Mouse (Mus musculus) small intestine, adult 2 months (tissue): ENCODE measurements around the gene Tmem169. TPM values are rescaled to one million over a fixed set of nuclear protein-coding genes. Genes with fewer than 3 reads are reported as not detected.

Source experiments
- H3K27ac ChIP-seq: fragments of 200-500 bp; 2 replicates; pipeline ENCODE4 v1.5.1; 2012; ENCODE audit warnings: low read depth, low read length, control low read depth, inconsistent platforms; ENCODE audit not compliant: insufficient read depth
- H3K27me3 ChIP-seq: fragments of 200-500 bp; 2 replicates; pipeline ENCODE4 v1.6.1; 2012; ENCODE audit warnings: mild to moderate bottlenecking, moderate library complexity, low read length, inconsistent platforms; ENCODE audit not compliant: control insufficient read depth, insufficient read depth
- H3K36me3 ChIP-seq: fragments of 200-500 bp; 2 replicates; pipeline ENCODE4 v1.6.1; 2012; ENCODE audit warnings: mild to moderate bottlenecking, low read length, control low read depth, inconsistent platforms; ENCODE audit not compliant: control insufficient read depth, insufficient read depth
- H3K4me1 ChIP-seq: fragments of 200-500 bp; 2 replicates; pipeline ENCODE4 v1.6.1; 2012; ENCODE audit warnings: low read length, inconsistent platforms, mixed read lengths; ENCODE audit not compliant: control insufficient read depth, insufficient read depth, insufficient read length
- H3K4me3 ChIP-seq: fragments of 200-500 bp; 2 replicates; pipeline ENCODE4 v1.5.1; 2012; ENCODE audit warnings: low read depth, mild to moderate bottlenecking, control low read depth, inconsistent platforms, low read length, moderate library complexity
- CTCF ChIP-seq: fragments of 200-500 bp; IDR thresholded peaks from 2 replicates; pipeline ENCODE4 v1.5.1; 2012; ENCODE audit warnings: low read depth, mild to moderate bottlenecking, control low read depth, inconsistent platforms, low read length, moderate library complexity, mixed read lengths; ENCODE audit not compliant: insufficient replicate concordance, insufficient read length; ENCODE audit errors: extremely low read depth
- POLR2A ChIP-seq: fragments of 200-500 bp; IDR thresholded peaks from 2 replicates; pipeline ENCODE4 v1.6.1; 2012; ENCODE audit warnings: low read depth, mild to moderate bottlenecking, control low read depth, inconsistent platforms, low read length, moderate library complexity
- WGBS: fragments of 180-500 bp; shearing (Covaris S2); methylation state at CpG from one replicate; pipeline ENCODE4 v1.1.7; 2018; 5-methylcytosine and 5-hydroxymethylcytosine counted together
- polyA plus RNA-seq: library from polyadenylated mRNA; depleted of rRNA; stranded (reverse); fragments of >200 nt; gene quantifications from 2 replicates; pipeline ENCODE4 v1.2.3, GENCODE M21; 2012; rRNA removed

The Tmem169 gene
- polyA plus RNA-seq, 1 experiment, result 0.04 TPM

DNA sequence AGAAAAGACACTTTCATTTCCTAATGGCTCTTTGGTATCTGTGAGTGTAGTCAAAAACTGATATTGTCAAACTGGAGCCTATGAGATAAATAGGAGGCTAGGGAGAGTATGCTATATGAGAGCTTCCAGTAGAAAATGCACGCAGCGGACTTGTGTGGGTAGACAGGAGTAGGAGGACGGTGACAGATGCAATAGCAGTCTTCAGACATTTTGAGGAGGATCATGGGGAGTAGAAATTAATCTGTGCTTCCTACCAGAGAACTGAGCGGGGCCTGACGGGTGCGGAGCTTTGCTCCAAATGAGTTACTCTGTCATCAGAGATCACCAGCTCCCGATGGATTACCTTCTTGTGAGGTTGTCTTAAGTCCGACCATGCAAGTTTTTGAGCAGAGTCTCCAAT is 52.6 kb downstream of the Tmem169 start:
- Histone ChIP-seq H3K4me3 (no peak overlapping the region), H3K27ac (no peak overlapping the region), H3K36me3 (peaks cover 9% of the 10 kb centered on the region; the same call in 1 of the 2 replicates), H3K27me3 (no peaks in the 10 kb centered on the region), H3K4me1 (no peaks in the 10 kb centered on the region)
- TF ChIP-seq CTCF (no peak), POLR2A (no peak)
- 96% methylated on average over 8 of the region's 8 CpGs for WGBS

DNA sequence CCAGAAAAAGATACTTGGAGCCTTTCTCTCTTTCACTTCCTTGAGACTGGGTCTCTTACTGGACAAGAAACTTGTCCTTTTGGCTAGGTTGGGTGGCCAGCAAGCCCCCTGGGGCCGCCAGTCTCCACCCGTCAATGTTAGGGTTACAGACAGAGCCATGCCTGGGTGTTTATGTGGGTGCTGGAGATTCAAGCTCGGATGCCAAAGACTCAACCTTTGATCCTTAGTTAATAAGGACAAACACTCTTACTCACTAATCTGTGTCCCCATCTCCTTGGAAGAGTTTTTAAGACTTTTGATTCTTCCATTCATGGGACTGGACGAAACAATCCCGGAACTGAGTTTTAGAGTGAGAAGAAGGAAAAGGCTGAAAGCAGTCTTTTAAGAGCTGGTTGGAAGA is 54.2 kb downstream of the Tmem169 start:
- Histone ChIP-seq H3K27me3 (no peaks in the 10 kb centered on the region), H3K4me3 (no peak overlapping the region), H3K36me3 (peaks cover 9% of the 10 kb centered on the region; the same call in 1 of the 2 replicates), H3K27ac (no peak overlapping the region), H3K4me1 (no peaks in the 10 kb centered on the region)
- 85% methylated on average over 5 of the region's 5 CpGs for WGBS
- TF ChIP-seq POLR2A (no peak), CTCF (no peak)

DNA sequence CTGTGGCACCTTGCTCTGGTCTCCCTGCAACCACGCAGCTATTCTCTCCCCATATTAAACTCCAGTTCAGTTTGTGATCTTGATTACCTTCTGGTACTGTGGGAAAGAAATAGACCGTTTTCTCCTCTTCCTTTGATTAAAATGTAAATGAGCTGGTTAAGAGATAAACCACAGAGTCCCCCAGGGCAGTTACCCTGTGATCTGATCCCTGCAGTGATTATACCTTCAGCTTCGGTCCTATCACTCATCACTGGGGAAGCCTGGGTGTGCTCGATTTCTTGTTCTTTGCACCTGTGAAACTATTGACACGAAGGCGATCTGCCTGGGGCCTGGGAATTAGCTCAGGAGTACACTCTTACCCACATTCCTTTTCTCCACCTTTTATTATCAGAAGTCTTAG is 63.7 kb downstream of the Tmem169 start:
- H3K36me3 ChIP-seq, result peaks cover 8% of the 10 kb centered on the region
- 76% methylated on average over 6 of the region's 6 CpGs for WGBS

More for the DNA sequence above, 63.7 kb downstream of the Tmem169 start:
- Histone ChIP-seq H3K27ac (no peak overlapping the region), H3K4me1 (no peaks in the 10 kb centered on the region), H3K27me3 (no peaks in the 10 kb centered on the region), H3K4me3 (no peak overlapping the region)
- TF ChIP-seq CTCF (no peak), POLR2A (no peak)

Other genes starting within 250 kb of the Tmem169 start
- 0.94 and 11.0 TPM in 2 replicates for gene Mreg, start 72.1 kb upstream of the Tmem169 start, polyA plus RNA-seq
- 2.9 and 3.1 TPM in 2 replicates for gene Pecr, start 55 bp upstream of the Tmem169 start, polyA plus RNA-seq
- 0.23 and 0.57 TPM in 2 replicates for gene Xrcc5, start 23.1 kb downstream of the Tmem169 start, polyA plus RNA-seq